Mouse (Mus musculus) cerebellum, adult (tissue): ENCODE measurements around the gene Spred3.
"Not testable (repeated sequence)": the region's sequence is repeated elsewhere in the genome, so short reads cannot be mapped to it uniquely, and the experiment has no call there.

Source experiments
- ATAC-seq: cut with Nextera tagmentation; 2 replicates; pipeline ENCODE4 v1.9.2; 2017; ENCODE audit warnings: mild to moderate bottlenecking, moderate library complexity, mixed read lengths; ENCODE audit not compliant: insufficient number of reproducible peaks, low FRiP score, low TSS enrichment

Gene Spred3

GRCm38 (mm10) chr7:29169231-29170065 is 763 bp downstream of the Spred3 start:
- ATAC-seq: peak; percentile 80

- no peak for ATAC-seq
These were observed 1.4 kb downstream of the Spred3 start for GRCm38 (mm10) chr7:29168791-29169230.

- no peak for ATAC-seq
These were observed 2.0 kb downstream of the Spred3 start for GRCm38 (mm10) chr7:29168121-29168695.

GRCm38 (mm10) chr7:29167656-29168055 is 2.6 kb downstream of the Spred3 start:
- no peak for ATAC-seq

GRCm38 (mm10) chr7:29162750-29163525 is 7.3 kb downstream of the Spred3 start:
- no peak for ATAC-seq

GRCm38 (mm10) chr7:29162294-29162693 is 7.9 kb downstream of the Spred3 start:
- ATAC-seq: no peak

- ATAC-seq: no peak
These were observed 11.9 kb downstream of the Spred3 start for GRCm38 (mm10) chr7:29158264-29158663.

- ATAC-seq: peak; percentile 80
These were observed 14.1 kb downstream of the Spred3 start, which contains the start of gene Fam98c for GRCm38 (mm10) chr7:29155838-29156782. Gene Fam98c, minus strand, starts transcription at chr7:29156234.

GRCm38 (mm10) chr7:29155196-29155837 is 14.9 kb downstream of the Spred3 start:
- peak; percentile 79 for ATAC-seq

- no peak for ATAC-seq
These were observed 16.0 kb downstream of the Spred3 start for GRCm38 (mm10) chr7:29154018-29154720.

- ATAC-seq: no peak
These were observed 18.7 kb downstream of the Spred3 start for GRCm38 (mm10) chr7:29151486-29151885.

- ATAC-seq: no peak
These were observed 21.4 kb downstream of the Spred3 start for GRCm38 (mm10) chr7:29148771-29149170.

- ATAC-seq: no peak
These were observed 23.4 kb downstream of the Spred3 start for GRCm38 (mm10) chr7:29146625-29147367.

- no peak for ATAC-seq
These were observed 26.2 kb downstream of the Spred3 start for GRCm38 (mm10) chr7:29144006-29144405.

GRCm38 (mm10) chr7:29141416-29141815 is 28.8 kb downstream of the Spred3 start:
- ATAC-seq: no peak

- ATAC-seq: not testable (repeated sequence)
These were observed 31.0 kb downstream of the Spred3 start for GRCm38 (mm10) chr7:29139237-29139636.

- no peak for ATAC-seq
These were observed 32.8 kb downstream of the Spred3 start for GRCm38 (mm10) chr7:29137429-29137828.
